Comparison of ENCODE assay signal across 25 mouse cellular contexts in the genomic region with DNA sequence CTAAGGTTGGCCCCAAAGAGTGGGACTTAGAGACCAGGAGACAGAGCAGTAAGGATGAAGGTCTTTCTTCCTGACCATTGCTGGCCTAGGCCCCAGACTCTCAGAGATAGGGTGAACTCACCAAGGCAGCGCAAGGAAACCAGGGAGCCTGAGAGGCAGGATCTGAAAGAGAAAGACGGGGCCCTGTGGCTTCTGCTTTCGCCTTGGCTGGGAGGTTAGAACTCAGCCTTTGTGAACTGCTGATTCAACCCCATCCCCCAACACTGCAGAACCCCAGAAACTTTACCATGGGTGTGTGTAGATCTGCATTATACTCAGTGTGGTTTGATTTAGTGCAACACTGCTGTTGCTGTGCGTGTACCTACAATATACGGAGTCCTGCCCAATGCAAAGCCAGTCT. TPM values are rescaled to one million over a fixed set of nuclear protein-coding genes. Genes with fewer than 3 reads are reported as not detected.
DNase-seq lines count a peak whose midpoint lies in the region; ATAC-seq and TF ChIP-seq lines count a peak whose summit lies in the region.
"Had no signal": no experiment of that assay in that cellular context is flagged by ENCODE, and none has a peak within 500 bp of the region (broad histone marks: within the 10 kb centered on the region; RNA-seq: fewer than 3 reads in every experiment).

No protein-coding gene starts in this region.

- no peak for TF ChIP-seq CTCF in thymus, adult 2 months (IDR thresholded peaks at IDR 0.05; ENCODE audit: borderline replicate concordance, control insufficient read depth, extremely low read depth, insufficient read depth, low read length, poor library complexity)

- no peak overlapping the region for H3K4me3 ChIP-seq in thymus, adult 2 months (ENCODE audit: control insufficient read depth, insufficient read depth, low read length)
- H3K4me3 ChIP-seq in macrophage (ENCODE audit: inconsistent target) = no peak overlapping the region
- H3K4me3 ChIP-seq in liver, embryonic 11.5 days (ENCODE audit: low read depth, low read length) = no peak overlapping the region
- H3K4me3 ChIP-seq: embryonic facial prominence, embryonic 12.5 days; forebrain, embryonic 12.5 days; heart, adult 2 months; heart, embryonic 15.5 days; hindbrain, embryonic 10.5 days had no signal

- no peaks in the 10 kb centered on the region for H3K79me2 ChIP-seq in macrophage (ENCODE audit: inconsistent target)

- H3K4me2 ChIP-seq in liver, embryonic 11.5 days = no peak overlapping the region
- H3K4me2 ChIP-seq: embryonic facial prominence, embryonic 12.5 days; forebrain, embryonic 12.5 days; heart, embryonic 11.5 days; heart, embryonic 15.5 days; hindbrain, embryonic 14.5 days had no signal

- peaks cover 50% of the 10 kb centered on the region for H3K4me1 ChIP-seq in thymus, adult 2 months (replicated peaks; ENCODE audit: control insufficient read depth, insufficient read depth, low read length)
- H3K4me1 ChIP-seq in liver, embryonic 11.5 days (replicated peaks; ENCODE audit: control insufficient read depth, insufficient read depth, low read length) = no peaks in the 10 kb centered on the region
- H3K4me1 ChIP-seq: embryonic facial prominence, embryonic 12.5 days; forebrain, embryonic 12.5 days; heart, embryonic 15.5 days had no signal

- H3K27ac ChIP-seq in thymus, adult 2 months (ENCODE audit: control insufficient read depth, insufficient read depth, low read length) = peak overlapping the region; percentile 66; the same call in 1 of the 2 replicates
- 0 out of 2 replicates have a peak overlapping the region, but pooled peaks have one; percentile 4 for H3K27ac ChIP-seq in macrophage
- no peak overlapping the region for H3K27ac ChIP-seq in liver, embryonic 11.5 days (ENCODE audit: low read depth, low read length)
- H3K27ac ChIP-seq: embryonic facial prominence, embryonic 12.5 days; forebrain, embryonic 12.5 days; heart, adult 2 months; heart, embryonic 15.5 days; hindbrain, embryonic 10.5 days; hindbrain, embryonic 14.5 days had no signal

- no peaks in the 10 kb centered on the region for H3K27me3 ChIP-seq in thymus, adult 2 months (ENCODE audit: control insufficient read depth, insufficient read depth, low read length)
- H3K27me3 ChIP-seq in splenic B cell, adult 2 months (ENCODE audit: control insufficient read depth, insufficient read depth, low read length, poor library complexity, severe bottlenecking) = no peaks in the 10 kb centered on the region
- H3K27me3 ChIP-seq in liver, embryonic 11.5 days (replicated peaks; ENCODE audit: control insufficient read depth, insufficient read depth, low read length) = 0 out of 2 replicates have a peak, but pooled peaks cover 4% of the 10 kb centered on the region
- H3K27me3 ChIP-seq: embryonic facial prominence, embryonic 12.5 days; heart, embryonic 15.5 days had no signal

- no peak overlapping the region for H3K9ac ChIP-seq in liver, embryonic 11.5 days (ENCODE audit: low read depth, low read length)
- H3K9ac ChIP-seq: embryonic facial prominence, embryonic 12.5 days; forebrain, embryonic 12.5 days; forebrain, postnatal 0 days; heart, embryonic 15.5 days; hindbrain, embryonic 14.5 days had no signal

- no peak for DNase-seq in thymus, adult 2 months
- DNase-seq in thymus, postnatal 25 days = no peak
- DNase-seq in splenic B cell, adult 2 months (ENCODE audit: low read depth, low spot score) = peak; percentile 14
- DNase-seq in gastrocnemius, adult 18-20 months (ENCODE audit: low spot score) = no peak
- DNase-seq in liver, embryonic 11.5 days (ENCODE audit: low spot score) = no peak
- DNase-seq: adrenal gland, adult 8-10 months; adrenal gland, postnatal 36 days; B cell, adult 2 months; cerebellum, adult 2 months; cerebellum, postnatal 14 days; forebrain, postnatal 0 days; gastrocnemius, postnatal 36 days; heart, adult 2 months; heart, postnatal 14 days had no signal

- no peak for TF ChIP-seq POLR2A in thymus, adult 2 months (IDR thresholded peaks at IDR 0.05; ENCODE audit: control insufficient read depth, extremely low read depth, insufficient read depth, low read length, poor library complexity)

- 23% methylated on average over 5 of the region's 5 CpGs for WGBS in thymus, adult 2 months
- WGBS in macrophage (ENCODE audit: missing documents) = 36% methylated on average over 4 of the region's 5 CpGs
- WGBS in liver, embryonic 11.5 days = 79% methylated on average over 5 of the region's 5 CpGs

- no peaks in the 10 kb centered on the region for H3K9me3 ChIP-seq in liver, embryonic 11.5 days (ENCODE audit: control insufficient read depth, low read length)
- H3K9me3 ChIP-seq: embryonic facial prominence, embryonic 12.5 days; forebrain, embryonic 12.5 days; G1E; heart, embryonic 15.5 days; hindbrain, embryonic 10.5 days had no signal

- H3K36me3 ChIP-seq in thymus, adult 2 months (ENCODE audit: control insufficient read depth, insufficient read depth, low read length) = no peaks in the 10 kb centered on the region
- H3K36me3 ChIP-seq in macrophage (ENCODE audit: inconsistent target) = no peaks in the 10 kb centered on the region
- H3K36me3 ChIP-seq in splenic B cell, adult 2 months (ENCODE audit: control insufficient read depth, insufficient read depth, low read length, poor library complexity, severe bottlenecking) = no peaks in the 10 kb centered on the region
- H3K36me3 ChIP-seq in liver, embryonic 11.5 days (ENCODE audit: control insufficient read depth, insufficient read depth, low read length) = no peaks in the 10 kb centered on the region
- H3K36me3 ChIP-seq: embryonic facial prominence, embryonic 12.5 days; forebrain, embryonic 12.5 days; G1E; heart, embryonic 15.5 days; hindbrain, embryonic 10.5 days had no signal

- peak; percentile 63 for ATAC-seq in common myeloid progenitor, adult 5-6 weeks (replicated peaks; ENCODE audit: low read depth, poor library complexity, severe bottlenecking)
- no peak for ATAC-seq in liver, embryonic 11.5 days (replicated peaks; ENCODE audit: low FRiP score)
- ATAC-seq: CD4-positive, CD25-positive, alpha-beta regulatory T cell, adult 4 months; forebrain, postnatal 0 days had no signal

RNA-seq across cellular contexts. Expression of a gene that starts 2.5 kb away (rescaled TPM):
- 1.7 and 4.5 TPM in 2 replicates for polyA plus RNA-seq in thymus, adult 2 months (2012; rRNA removed)
- not detected in 2 replicates for total RNA-seq in common myeloid progenitor, adult 5-6 weeks (2017)
- total RNA-seq in macrophage (2018; cell fraction: chromatin; rRNA removed) = 1 to 10 TPM in 17 of 26 experiments, under 1 TPM in 5, not detected in 4; 0.48 to 6.2 (median 1.6) TPM
- total RNA-seq in macrophage (2018; cell fraction: cytosol; rRNA removed) = 1 to 10 TPM in 4 of 26 experiments, under 1 TPM in 22; 0.29 to 1.2 (median 0.70) TPM
- total RNA-seq in macrophage (2018; cell fraction: nucleus; rRNA removed) = 1 to 10 TPM in 21 of 26 experiments, under 1 TPM in 2, not detected in 3; 0.56 to 3.1 (median 1.8) TPM
- polyA plus RNA-seq in macrophage (2018) = 0.32 to 0.98 TPM (median 0.83 TPM) in 3 replicates
- total RNA-seq in gastrocnemius, adult 18-20 months (2021) = 1 to 10 TPM; 1.2 to 1.7 TPM
- polyA plus RNA-seq in liver, embryonic 11.5 days (2014; fragmentation: Nextera tagmentation; extraction: Ambion mirVana) = 0.15 TPM in 1 of 2 replicates, not detected in the other
- total RNA-seq: heart, adult 2 months; heart, postnatal 14 days had no signal
- polyA plus RNA-seq: G1E; heart, embryonic 11.5 days; heart, embryonic 15.5 days; hindbrain, embryonic 10.5 days; hindbrain, embryonic 14.5 days had no signal

RNA-seq across cellular contexts. Expression of a gene that starts 24.6 kb away (rescaled TPM):
- polyA plus RNA-seq in thymus, adult 2 months (2012; rRNA removed) = 7.4 and 16.1 TPM in 2 replicates
- 0.19 TPM in 1 of 2 replicates, not detected in the other for total RNA-seq in common myeloid progenitor, adult 5-6 weeks (2017)
- total RNA-seq in macrophage (2018; cell fraction: chromatin; rRNA removed) = 10 to 100 TPM in 10 of 26 experiments, 1 to 10 TPM in 15, under 1 TPM in 1; 0.50 to 23.3 (median 5.6) TPM
- total RNA-seq in macrophage (2018; cell fraction: cytosol; rRNA removed) = 1 to 10 TPM in 21 of 26 experiments, under 1 TPM in 5; 0.33 to 4.7 (median 1.7) TPM
- 10 to 100 TPM in 5 of 26 experiments, 1 to 10 TPM in 19, under 1 TPM in 1, not detected in 1; 0.75 to 14.9 (median 5.3) TPM for total RNA-seq in macrophage (2018; cell fraction: nucleus; rRNA removed)
- 0.54 to 2.3 TPM (median 2.1 TPM) in 3 replicates for polyA plus RNA-seq in macrophage (2018)
- total RNA-seq in gastrocnemius, adult 18-20 months (2021) = not detected
- polyA plus RNA-seq in liver, embryonic 11.5 days (2014; fragmentation: Nextera tagmentation; extraction: Ambion mirVana) = 0.17 TPM in 1 of 2 replicates, not detected in the other
- total RNA-seq: adrenal gland, adult 8-10 months; adrenal gland, postnatal 36 days; forebrain, postnatal 0 days; gastrocnemius, adult 8-10 months; gastrocnemius, postnatal 36 days; heart, adult 2 months had no signal
- polyA plus RNA-seq: CD4-positive, CD25-positive, alpha-beta regulatory T cell, adult 4 months; forebrain, postnatal 0 days; G1E; hindbrain, embryonic 10.5 days; hindbrain, embryonic 14.5 days had no signal

RNA-seq across cellular contexts. Expression of a gene that starts 41.1 kb away (rescaled TPM):
- 20.5 and 26.2 TPM in 2 replicates for polyA plus RNA-seq in thymus, adult 2 months (2012; rRNA removed)
- total RNA-seq in common myeloid progenitor, adult 5-6 weeks (2017) = not detected in 2 replicates
- not detected for total RNA-seq in macrophage (2018; cell fraction: chromatin; rRNA removed)
- under 1 TPM in 2 of 26 experiments, not detected in 24; 0.03 to 0.04 TPM for total RNA-seq in macrophage (2018; cell fraction: cytosol; rRNA removed)
- total RNA-seq in macrophage (2018; cell fraction: nucleus; rRNA removed) = not detected
- polyA plus RNA-seq in macrophage (2018) = 0.06 TPM in 1 of 3 replicates, not detected in the others
- total RNA-seq in gastrocnemius, adult 18-20 months (2021) = 100 to 1,000 TPM; 256 to 268 TPM
- 0.22 and 0.41 TPM in 2 replicates for polyA plus RNA-seq in liver, embryonic 11.5 days (2014; fragmentation: Nextera tagmentation; extraction: Ambion mirVana)
- polyA plus RNA-seq: G1E had no signal

Comparison
In these comparisons a context has a peak if more than half of its experiments do, and no peak if none do; other contexts are left out.
1. RNA of a gene that starts 41.1 kb away (polyA plus RNA-seq): 20.5 to 26.2 TPM in thymus, adult 2 months; 0.22 to 0.41 TPM in liver, embryonic 11.5 days and 0.06 TPM in macrophage; every median in the first group is over 10 times any median in the second.